Mouse (Mus musculus) neural tube, embryonic 14.5 days (tissue): Measurements from ENCODE around the gene Tmem236. TPM values are rescaled to one million over a fixed set of nuclear protein-coding genes. Genes with fewer than 3 reads are reported as not detected.

Source experiments
- ATAC-seq: fragments of 200-750 bp; cut with Nextera tagmentation; 2 replicates; pipeline ENCODE4 v1.8.0; 2017; ENCODE audit warnings: low read depth, mild to moderate bottlenecking, moderate TSS enrichment, moderate library complexity
- H3K27ac ChIP-seq: fragments of 300-500 bp; sonication (generic); 2 replicates; pipeline ENCODE4 v1.5.1; 2014; ENCODE audit warnings: low read depth, mild to moderate bottlenecking, control low read depth, low read length, moderate library complexity, mixed read lengths
- H3K27me3 ChIP-seq: fragments of 300-500 bp; sonication (generic); 2 replicates; pipeline ENCODE4 v1.6.1; 2014; ENCODE audit warnings: low read length; ENCODE audit not compliant: control insufficient read depth, insufficient read depth
- H3K36me3 ChIP-seq: fragments of 300-500 bp; sonication (generic); 2 replicates; pipeline ENCODE4 v1.6.1; 2014; ENCODE audit warnings: low read length, mixed read lengths; ENCODE audit not compliant: control insufficient read depth, insufficient read depth
- H3K4me1 ChIP-seq: fragments of 300-500 bp; sonication (generic); 2 replicates; pipeline ENCODE4 v1.6.1; 2014; ENCODE audit warnings: low read length; ENCODE audit not compliant: control insufficient read depth, insufficient read depth
- H3K4me2 ChIP-seq: fragments of 300-500 bp; sonication (generic); 2 replicates; pipeline ENCODE4 v1.6.1; 2014; ENCODE audit warnings: mild to moderate bottlenecking, low read depth, low read length, control low read depth
- H3K4me3 ChIP-seq: fragments of 300-500 bp; sonication (generic); 2 replicates; pipeline ENCODE4 v1.5.1; 2014; ENCODE audit warnings: low read depth, low read length, control low read depth, mixed read lengths
- H3K9ac ChIP-seq: fragments of 300-500 bp; sonication (generic); replicated peaks from 2 replicates; pipeline ENCODE4 v1.6.1; 2014; ENCODE audit warnings: low read depth, mild to moderate bottlenecking, control low read depth, low read length, mixed read lengths
- H3K9me3 ChIP-seq: fragments of 300-500 bp; sonication (generic); 2 replicates; pipeline ENCODE4 v1.6.1; 2016; ENCODE audit warnings: low read length; ENCODE audit not compliant: control insufficient read depth
- WGBS: fragments of 180-500 bp; shearing (Covaris S2); extraction: QIAGEN DNeasy Blood & Tissue Kit; methylation state at CpG from one replicate; pipeline ENCODE4 v1.1.7; 2014; 5-methylcytosine and 5-hydroxymethylcytosine counted together
- microRNA counts: library from miRNA; unstranded; fragments of <30 nt; microRNA quantifications from one replicate; lab custom pipeline; 2016
- microRNA-seq: library from miRNA; unstranded; fragments of <30 nt; microRNA quantifications from one replicate; pipeline ENCODE4, GENCODE M21; 2016
- polyA plus RNA-seq: library from polyadenylated mRNA; unstranded; fragments of >200 nt; fragmentation: Nextera tagmentation; extraction: Ambion mirVana; gene quantifications from 2 replicates; pipeline ENCODE4 v1.2.1, GENCODE M21; 2014

Gene Tmem236
- polyA plus RNA-seq, 1 experiment from 2014 or later, result 0.28 TPM

- Histone ChIP-seq H3K36me3 (no peaks in the 10 kb centered on the region), H3K4me1 (no peaks in the 10 kb centered on the region), H3K4me3 (no peak overlapping the region), H3K4me2 (no peak overlapping the region), H3K9me3 (no peaks in the 10 kb centered on the region), H3K9ac (no peak overlapping the region), H3K27ac (no peak overlapping the region), H3K27me3 (no peaks in the 10 kb centered on the region)
- ATAC-seq, result no peak
- WGBS, result 84% methylated on average over 3 of the region's 3 CpGs
Measured at GRCm38 (mm10) chr2:14251938-14252337, 77.6 kb downstream of the Tmem236 start.

- Histone ChIP-seq H3K9ac (no peak overlapping the region), H3K9me3 (no peaks in the 10 kb centered on the region), H3K4me2 (no peak overlapping the region), H3K27ac (no peak overlapping the region), H3K4me1 (no peaks in the 10 kb centered on the region), H3K36me3 (no peaks in the 10 kb centered on the region), H3K4me3 (no peak overlapping the region), H3K27me3 (no peaks in the 10 kb centered on the region)
- no peak for ATAC-seq
Measured at GRCm38 (mm10) chr2:14258345-14258850, 84.1 kb downstream of the Tmem236 start.

- Histone ChIP-seq H3K4me1 (no peaks in the 10 kb centered on the region), H3K4me3 (no peak overlapping the region), H3K9ac (no peak overlapping the region), H3K27me3 (no peaks in the 10 kb centered on the region), H3K27ac (no peak overlapping the region), H3K36me3 (no peaks in the 10 kb centered on the region), H3K4me2 (no peak overlapping the region), H3K9me3 (no peaks in the 10 kb centered on the region)
- 67% methylated on average over 1 of the region's 1 CpGs for WGBS
- ATAC-seq, result no peak
Measured at GRCm38 (mm10) chr2:14262090-14262489, 87.8 kb downstream of the Tmem236 start.

- WGBS, result 75% methylated on average over 1 of the region's 1 CpGs
Measured at GRCm38 (mm10) chr2:14269160-14269559, 94.8 kb downstream of the Tmem236 start.

More at GRCm38 (mm10) chr2:14269160-14269559, 94.8 kb downstream of the Tmem236 start:
- H3K27me3 ChIP-seq, result no peaks in the 10 kb centered on the region
- no peaks in the 10 kb centered on the region for H3K4me1 ChIP-seq
- H3K36me3 ChIP-seq, result no peaks in the 10 kb centered on the region
- H3K9ac ChIP-seq, result no peak overlapping the region
- H3K27ac ChIP-seq, result no peak overlapping the region
- no peaks in the 10 kb centered on the region for H3K9me3 ChIP-seq
- H3K4me3 ChIP-seq, result no peak overlapping the region
- no peak overlapping the region for H3K4me2 ChIP-seq
- no peak for ATAC-seq

MicroRNA genes within 50 kb of the gene (microRNA counts, 519-probe panel; counts per million panel counts)
- microRNA mmu-miR-511 (lab: Ali Mortazavi, UCI), result not detected

Small RNA genes lying within 50 kb of the gene (microRNA-seq; reads per million reads assigned to microRNA genes)
- 3.7 reads per million, percentile 5 among the genes with 10 or more reads in this experiment for gene Mir511

Other genes starting within 250 kb of the Tmem236 start
- gene Hacd1, start 118.4 kb upstream of the Tmem236 start, polyA plus RNA-seq, result 93.3 and 94.1 TPM in 2 replicates
- gene Stam, start 100.4 kb upstream of the Tmem236 start, polyA plus RNA-seq, result 142 and 158 TPM in 2 replicates
- 0.16 and 7.2 TPM in 2 replicates for gene Mrc1, start 54.9 kb downstream of the Tmem236 start, polyA plus RNA-seq
- gene Slc39a12, start 213.8 kb downstream of the Tmem236 start, polyA plus RNA-seq, result 4.0 and 4.3 TPM in 2 replicates